Mouse (Mus musculus) Patski (cell line): ENCODE results near the gene Sly. TPM values are rescaled to one million over a fixed set of nuclear protein-coding genes. Genes with fewer than 3 reads are reported as not detected.
"Not testable (repeated sequence)": the region's sequence is repeated elsewhere in the genome, so short reads cannot be mapped to it uniquely, and the experiment has no call there.

ENCODE experiments used
- ATAC-seq: fragments of 100-300 bp; one replicate; pipeline ENCODE4 v1.8.0; 2021
- CTCF ChIA-PET: fragments of 350-600 bp; sonication (Branson Sonifier 250); formaldehyde crosslinking; loops from one replicate; lab custom pipeline; 2022; ENCODE audit warnings: inconsistent platforms; lab: Charles Lee
- POLR2A ChIA-PET: fragments of 350-600 bp; sonication (Branson Sonifier 250); formaldehyde crosslinking; loops from one replicate; lab custom pipeline; 2022; ENCODE audit warnings: antibody characterized with exemption, inconsistent platforms; lab: Charles Lee
- DNase-seq: peaks from one replicate; pipeline ENCODE4 v3.0.0-alpha.2; 2011; ENCODE audit warnings: low read depth, low spot score
- H3K27me3 ChIP-seq: fragments of 371-371 bp; one replicate; pipeline ENCODE4 v1.5.1; 2021
- in situ Hi-C: fragments of 300-500 bp; cut with MboI; formaldehyde crosslinking; loops from 3 replicates; pipeline ENCODE4 v1.11.1; 2018; ENCODE audit warnings: low pct_unique_long_range_greater_than_20kb, mixed read lengths
- polyA plus RNA-seq: library from polyadenylated mRNA; unstranded; gene quantifications from one replicate; pipeline ENCODE4 v1.2.3, GENCODE M21; 2021

Gene Sly
- not detected for polyA plus RNA-seq

GRCm38 (mm10) chrY:57186888-57187287 lies at the start of gene Sly:
Sly (plus strand) TSS chrY:57187188.
- DNase-seq, POLR2A ChIA-PET, H3K27me3 ChIP-seq, in situ Hi-C loops, CTCF ChIA-PET, ATAC-seq: not testable (repeated sequence)
